Mouse (Mus musculus) brain, embryonic 18.5 days (tissue): ENCODE data around the gene Ripor1.

Source experiments
- DNase-seq: peaks from one replicate; pipeline ENCODE4 v3.0.0-alpha.2; 2012; ENCODE audit warnings: low read depth, low spot score

Gene Ripor1

DNA sequence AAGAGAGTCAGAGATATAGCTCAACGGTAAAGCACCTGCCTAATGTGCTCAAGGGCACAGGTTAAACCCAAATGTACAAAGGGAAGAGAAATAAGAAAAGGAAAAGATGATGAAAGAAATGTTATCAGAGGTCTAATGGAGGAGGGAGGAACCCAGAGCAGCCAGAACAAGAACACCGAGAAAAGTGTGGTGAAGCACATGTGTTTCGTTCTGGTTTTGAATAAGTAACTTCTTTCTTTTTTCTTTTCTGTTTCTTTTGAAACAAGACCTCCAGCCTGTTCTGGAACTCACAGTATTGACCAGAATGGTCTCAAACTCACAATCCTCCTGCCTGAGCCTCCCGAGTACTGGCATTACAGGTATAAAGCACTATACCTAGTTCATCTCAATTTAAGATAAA lies 24.3 kb downstream of the Ripor1 start:
- no peak for DNase-seq

DNA sequence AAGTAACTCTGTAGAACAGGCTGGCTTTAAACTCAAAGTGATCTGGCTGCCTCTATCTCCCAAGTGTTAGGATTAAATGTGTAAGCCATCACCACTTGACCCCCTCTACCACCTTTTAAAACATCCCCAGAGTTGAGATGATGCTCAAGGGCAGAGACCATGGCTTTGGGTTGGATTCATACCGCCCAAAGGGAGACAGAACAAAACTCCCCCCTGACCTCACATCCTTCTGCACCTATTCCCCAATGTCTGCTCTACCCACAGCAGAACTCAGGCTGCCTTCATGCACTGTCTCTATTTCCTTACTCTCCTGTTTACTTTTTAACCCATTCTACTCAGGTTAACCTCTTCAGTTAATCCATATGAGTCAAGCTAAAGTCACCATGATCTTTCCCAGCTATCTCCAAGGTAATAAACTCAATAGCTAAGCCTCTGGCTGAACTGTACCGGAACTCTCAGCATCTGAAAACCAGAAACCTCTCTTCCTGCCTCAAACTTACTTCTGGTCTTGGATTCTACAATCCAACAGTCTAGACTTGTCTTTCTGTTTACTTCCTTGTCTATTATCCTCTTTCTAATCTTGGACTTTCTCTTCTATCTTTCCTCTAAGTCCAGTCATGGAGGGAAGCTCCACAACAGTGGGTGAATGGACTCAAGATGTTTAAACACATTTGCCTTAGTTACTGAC lies 29.9 kb downstream of the Ripor1 start:
- no peak for DNase-seq

- DNase-seq: no peak
These were observed 30.4 kb downstream of the Ripor1 start for GRCm38 (mm10) chr8:105635481-105635880.

DNA sequence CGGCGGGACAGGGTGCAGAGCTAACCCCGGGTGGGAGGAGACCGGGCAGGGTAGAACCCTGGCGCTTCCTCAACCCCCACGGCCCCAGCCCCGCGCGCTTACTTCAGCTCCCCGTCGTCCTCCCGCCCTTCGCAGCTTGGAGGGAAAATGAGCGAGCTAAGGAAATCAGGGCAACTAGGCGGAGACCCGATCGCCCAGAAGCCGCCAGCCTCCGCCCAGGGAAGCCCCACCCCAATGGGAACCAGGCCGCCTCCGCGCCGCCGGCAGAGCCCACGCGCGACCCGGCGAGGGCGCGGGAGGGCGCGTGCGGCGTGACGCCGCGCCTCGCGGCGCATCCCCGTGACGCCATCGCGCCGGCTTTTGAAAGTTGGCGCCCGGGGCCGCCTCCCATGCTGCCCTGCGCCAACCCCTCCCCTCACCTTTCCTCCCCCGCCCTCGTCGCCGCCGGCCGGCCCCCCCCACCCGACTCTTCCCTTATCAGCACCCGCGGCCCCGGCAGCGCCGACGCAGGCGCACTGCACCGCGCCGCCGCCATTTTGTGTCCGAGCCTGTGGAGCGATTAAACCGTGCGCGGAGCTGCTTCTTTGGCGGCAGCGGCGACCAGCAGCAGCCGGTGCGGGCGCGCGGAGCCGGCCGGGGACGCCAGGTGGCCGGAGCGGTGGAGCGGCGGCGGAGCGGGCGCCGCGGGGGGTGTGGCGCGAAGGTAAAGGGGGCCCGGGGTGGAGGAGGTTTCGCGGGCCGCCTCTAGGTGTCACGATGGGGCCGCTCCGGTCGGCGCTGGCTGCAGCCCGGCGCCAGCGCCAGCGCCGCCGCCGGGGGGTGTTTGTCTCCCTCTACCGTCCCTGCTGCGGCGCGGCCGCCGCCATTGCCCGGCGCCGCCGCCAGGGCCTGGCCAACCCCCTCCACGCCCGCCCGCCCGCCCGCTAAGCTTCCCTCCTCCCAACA lies 31.2 kb downstream of the Ripor1 start, which contains the start of gene Ctcf:
Ctcf (plus strand) TSS at position 551 of the 945 bp plus-strand sequence.
- DNase-seq: peak; percentile 82

- DNase-seq: no peak
These were observed 32.0 kb downstream of the Ripor1 start, which contains the start of gene Agrp for GRCm38 (mm10) chr8:105636963-105637510. TSS of gene Agrp (minus strand) at chr8:105637393.

- no peak for DNase-seq
These were observed 32.6 kb downstream of the Ripor1 start for GRCm38 (mm10) chr8:105637601-105638041.

GRCm38 (mm10) chr8:105638510-105638909 lies 33.5 kb downstream of the Ripor1 start:
- DNase-seq: no peak

GRCm38 (mm10) chr8:105639835-105640234 lies 34.8 kb downstream of the Ripor1 start:
- DNase-seq: no peak

DNA sequence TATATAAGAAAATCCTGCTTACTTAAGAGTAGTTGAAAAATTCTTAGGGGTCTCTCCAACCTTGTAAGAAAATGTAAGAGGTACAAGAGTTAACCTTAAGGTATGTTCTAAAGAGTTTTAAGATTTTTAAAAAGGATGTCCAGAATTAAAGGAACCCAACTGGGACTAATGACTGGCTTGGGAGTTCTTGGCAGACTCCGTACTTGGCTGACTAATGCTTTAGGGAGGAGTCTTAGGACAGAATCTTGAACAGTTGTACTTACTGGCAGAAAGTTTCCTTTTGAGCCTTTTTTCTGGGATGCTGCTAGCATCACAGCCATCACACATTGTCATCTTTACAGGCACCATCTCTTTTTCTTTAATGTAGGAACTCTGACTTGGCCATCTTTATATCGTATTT lies 35.5 kb downstream of the Ripor1 start:
- DNase-seq: no peak

DNA sequence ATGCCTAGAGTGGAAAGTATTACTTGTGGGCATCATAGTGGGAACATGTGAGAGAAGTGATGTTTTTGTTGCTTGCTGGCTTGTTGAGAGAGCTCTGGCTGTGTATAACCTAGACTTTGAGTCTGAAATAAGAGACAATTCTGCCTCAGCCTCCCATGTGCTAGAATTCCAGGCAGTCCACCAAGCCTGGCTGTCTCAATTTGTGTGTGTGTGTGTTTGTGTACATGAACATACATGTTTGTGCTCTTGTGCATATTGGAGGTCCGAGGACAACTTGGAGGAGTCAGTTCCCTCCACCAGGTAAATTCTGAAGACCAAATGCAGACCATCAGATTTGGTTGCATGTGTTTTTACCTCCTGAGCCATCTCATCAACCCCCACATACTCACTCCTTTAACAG lies 40.1 kb downstream of the Ripor1 start:
- no peak for DNase-seq

DNA sequence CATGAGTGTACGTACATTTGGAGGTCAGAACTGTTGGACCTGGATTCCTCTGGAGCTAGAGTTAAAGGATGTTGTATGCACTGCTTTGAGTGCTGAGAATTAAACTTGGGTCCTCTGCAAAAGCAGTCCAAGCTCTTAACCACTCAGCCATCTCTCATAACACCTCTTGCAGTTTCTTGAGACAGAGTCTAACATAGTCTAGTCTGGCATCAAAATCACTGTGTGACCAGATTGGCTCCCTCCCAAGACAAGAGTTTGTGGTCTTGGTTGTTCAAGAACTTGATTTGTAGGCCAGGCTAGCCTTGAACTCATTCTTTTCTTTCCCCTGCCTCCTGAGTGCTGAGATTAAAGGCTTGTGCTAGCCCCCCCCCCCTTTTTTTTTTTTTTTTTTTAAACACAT lies 43.9 kb downstream of the Ripor1 start:
- DNase-seq: no peak

- no peak for DNase-seq
These were observed 52.6 kb downstream of the Ripor1 start for GRCm38 (mm10) chr8:105657641-105658040.

DNA sequence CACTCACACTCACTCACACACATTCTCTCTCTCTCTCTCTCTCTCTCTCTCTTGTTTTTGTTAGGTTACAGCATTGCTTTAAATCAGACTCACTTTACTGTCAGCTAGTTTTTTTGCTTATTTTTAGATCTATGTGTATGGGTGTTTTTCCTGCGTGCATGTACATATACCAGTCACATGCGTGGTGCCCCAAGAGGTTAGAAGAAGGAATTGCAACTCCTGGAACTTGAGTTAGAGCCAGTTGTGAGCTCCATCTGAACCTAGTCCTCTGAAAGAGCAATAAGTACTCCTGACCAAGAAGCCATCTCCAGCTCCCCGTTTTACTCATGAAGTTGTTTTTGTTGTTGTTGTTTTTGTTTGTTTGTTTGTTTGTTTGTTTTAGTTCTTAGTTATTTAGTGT lies 56.1 kb downstream of the Ripor1 start:
- no peak for DNase-seq
